Mouse (Mus musculus) erythroid progenitor cell, adult 5-6 weeks (primary cell): ENCODE results near the gene Fibp. TPM values are rescaled to one million over a fixed set of nuclear protein-coding genes. Genes with fewer than 3 reads are reported as not detected.
A peak's percentile ranks its signal among the peaks of the same experiment; 100 is the strongest.

ENCODE experiments used
- ATAC-seq: replicated peaks from 2 replicates; pipeline ENCODE4 v1.8.0; 2016; ENCODE audit warnings: moderate number of reproducible peaks, mild to moderate bottlenecking, moderate TSS enrichment, inconsistent platforms; ENCODE audit not compliant: poor library complexity, low FRiP score, severe bottlenecking
- total RNA-seq, 2 experiments: library from RNA; stranded (forward) in 1 of 2; stranded (reverse) in 1 of 2; fragments of 150-400 nt in 1 of 2; fragments of 186-747, 209-891 nt in 1 of 2; gene quantifications; 2 replicates each; pipeline versions ENCODE4 v1.2.3 to v1.2.4; 2015 to 2017; ENCODE audit warnings: low replicate concordance in 2 of 2

Gene Fibp
- total RNA-seq, 2 experiments from 2014 or later, result 21.8 to 29.0 TPM

DNA sequence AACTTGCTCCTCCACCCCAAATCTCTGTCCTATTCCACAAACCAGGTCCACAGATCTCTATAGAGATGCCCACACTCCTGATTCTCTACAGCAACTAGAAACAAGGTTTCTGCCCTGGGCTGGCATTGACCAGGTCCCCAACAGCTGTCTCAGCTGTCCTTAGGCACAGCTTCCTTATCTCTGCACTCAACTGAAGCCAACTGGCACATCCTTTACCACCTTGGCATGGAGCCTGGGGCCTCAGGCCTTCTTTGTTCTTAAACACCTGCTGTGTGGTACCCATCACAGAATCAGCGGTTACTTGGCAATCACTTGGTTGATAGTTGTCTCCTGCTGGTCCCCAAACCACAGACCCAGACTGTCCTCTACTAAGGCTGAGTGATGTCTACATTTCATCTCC lies 30.0 kb upstream of the Fibp start:
- no peak for ATAC-seq

DNA sequence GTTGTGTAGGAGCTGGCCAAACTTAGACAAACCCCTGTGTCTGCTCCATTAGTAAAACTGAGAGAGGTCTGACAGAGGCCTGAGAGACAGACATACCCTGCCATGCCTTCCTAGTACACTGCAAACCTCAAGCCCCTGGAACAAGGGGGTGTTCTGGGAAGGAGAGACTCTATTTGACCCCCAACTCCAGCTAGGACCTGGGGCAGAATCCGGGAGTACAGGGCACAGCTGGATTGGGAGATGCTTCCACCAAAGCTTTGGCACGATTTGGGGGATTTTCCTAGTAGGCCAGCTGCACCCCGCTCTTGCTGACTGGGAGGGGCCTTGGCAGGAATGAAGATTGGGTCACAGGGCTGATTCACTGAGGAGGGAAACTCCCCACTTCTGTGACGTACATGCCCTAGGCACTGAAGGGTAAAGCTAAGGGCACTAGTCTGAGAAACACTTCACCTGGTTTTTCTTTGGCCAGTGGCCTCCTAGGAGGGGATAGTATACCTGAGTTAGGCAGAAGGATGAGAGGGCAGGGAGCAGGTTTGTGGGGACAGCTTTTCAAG lies 28.4 kb upstream of the Fibp start:
- ATAC-seq, result no peak

DNA sequence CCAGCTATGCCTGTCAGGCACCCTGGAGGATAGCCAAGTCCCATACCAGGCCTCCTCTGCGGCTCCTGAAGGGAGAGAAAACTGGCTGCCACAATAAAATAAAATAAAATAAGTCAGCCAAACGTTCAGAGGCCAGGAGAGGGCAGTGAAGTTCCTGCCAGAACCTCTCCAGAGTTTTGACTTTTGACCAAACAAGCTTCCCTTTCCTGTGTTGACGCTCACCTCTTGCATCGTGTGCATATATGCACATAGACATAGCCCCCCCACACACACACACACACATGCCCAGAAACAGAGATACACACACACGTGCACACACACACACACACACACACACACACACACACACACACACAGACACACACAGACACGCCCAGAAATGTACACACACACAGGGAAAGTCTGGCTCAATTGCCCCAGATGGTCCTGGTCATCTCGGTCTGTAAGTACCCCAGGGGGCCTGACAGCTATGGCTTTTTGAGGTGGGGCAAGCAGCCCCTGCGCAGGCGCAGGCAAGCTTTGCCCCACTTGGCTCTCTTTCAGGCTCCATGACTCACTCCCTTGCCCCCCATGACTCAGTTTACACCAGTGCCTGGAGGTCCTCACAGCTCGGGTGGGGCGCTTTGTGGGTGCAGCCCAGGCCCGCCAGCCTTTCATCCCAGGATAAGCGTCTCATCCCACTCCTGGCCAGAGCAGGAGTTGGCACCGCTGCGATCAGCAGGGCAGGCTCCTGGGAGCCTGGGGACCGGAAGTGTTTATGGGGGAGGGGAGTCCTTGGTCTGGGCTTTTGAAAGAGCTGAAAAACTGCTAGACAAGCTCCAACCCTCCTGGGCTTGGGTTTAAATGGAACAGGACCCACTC lies 27.2 kb upstream of the Fibp start:
- no peak for ATAC-seq

- ATAC-seq, result no peak
Observed at GRCm38 (mm10) chr19:5433951-5434350, 26.5 kb upstream of the Fibp start.

- ATAC-seq, result no peak
Observed at GRCm38 (mm10) chr19:5444371-5444908, 16.0 kb upstream of the Fibp start.

DNA sequence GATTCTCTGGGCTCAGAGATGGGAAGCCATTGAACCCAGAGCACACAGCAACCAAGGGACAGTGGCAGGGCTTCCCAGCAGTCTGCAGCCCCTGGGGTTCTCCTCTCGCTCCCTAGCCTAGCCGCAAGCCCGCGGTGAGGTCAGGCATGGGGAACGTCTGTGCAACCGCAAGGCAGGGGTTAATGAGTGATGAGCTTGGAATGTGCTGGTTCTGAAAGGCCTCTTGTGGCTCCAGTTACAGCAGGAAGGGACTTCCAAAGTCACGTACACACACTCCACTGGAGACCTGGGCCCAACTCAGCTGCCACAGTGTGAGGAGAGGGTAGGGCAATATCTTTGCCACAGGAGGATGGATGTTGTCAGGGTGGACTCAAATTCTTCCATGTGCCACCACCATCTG lies 15.5 kb upstream of the Fibp start:
- ATAC-seq, result no peak

- ATAC-seq, result no peak
Observed at GRCm38 (mm10) chr19:5445747-5446146, 14.7 kb upstream of the Fibp start.

GRCm38 (mm10) chr19:5447515-5448353 lies 12.7 kb upstream of the Fibp start, which contains the start of gene Fosl1:
TSS of gene Fosl1 (plus strand) at chr19:5447547.
- ATAC-seq, result peak; percentile 56; the same call in 1 of the 2 replicates

GRCm38 (mm10) chr19:5448354-5449150 lies 11.9 kb upstream of the Fibp start:
- ATAC-seq, result peak; percentile 56; the same call in 1 of the 2 replicates

GRCm38 (mm10) chr19:5449673-5450072 lies 10.7 kb upstream of the Fibp start:
- ATAC-seq, result no peak

DNA sequence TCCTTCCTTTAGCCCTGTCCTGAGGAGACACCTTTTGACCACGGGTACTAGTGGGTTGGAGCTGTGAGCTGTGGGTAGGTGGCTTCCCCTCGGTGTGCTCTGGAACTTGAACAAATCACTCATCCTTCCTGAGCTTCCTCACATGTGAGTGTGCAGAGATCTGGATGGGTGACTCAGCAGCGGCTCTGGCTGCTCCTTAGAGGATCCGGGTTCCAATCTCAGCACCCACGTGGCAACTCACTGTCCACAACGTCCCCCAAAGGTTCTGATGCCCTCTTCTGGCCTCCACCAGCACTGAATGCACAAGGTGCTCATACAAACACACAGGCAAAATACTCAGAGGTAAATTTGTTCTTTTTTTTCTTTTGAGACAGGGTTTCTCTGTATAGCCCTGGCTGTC lies 8.6 kb upstream of the Fibp start:
- no peak for ATAC-seq

GRCm38 (mm10) chr19:5455037-5455436 lies 5.4 kb upstream of the Fibp start:
- no peak for ATAC-seq

DNA sequence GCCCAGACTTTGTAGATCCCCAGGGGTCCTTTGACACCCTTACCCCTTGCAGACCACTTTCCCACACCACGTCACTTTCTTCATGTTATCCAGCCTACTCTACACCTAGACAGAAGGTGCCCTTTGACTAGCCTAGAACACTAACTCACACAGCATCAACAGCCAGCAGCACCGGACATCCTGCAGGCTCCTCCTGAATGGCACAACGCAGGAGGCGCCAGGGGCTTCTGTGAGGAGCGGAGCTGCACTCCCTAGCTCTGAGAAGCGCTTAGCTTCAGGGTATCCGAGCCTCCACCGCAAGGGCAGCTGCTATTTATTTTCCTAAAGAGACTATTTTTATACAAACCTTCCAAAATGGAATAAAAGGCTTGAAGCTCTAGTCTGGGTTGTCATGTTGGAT lies 4.8 kb upstream of the Fibp start:
- no peak for ATAC-seq

GRCm38 (mm10) chr19:5456241-5456921 lies 4.0 kb upstream of the Fibp start:
- ATAC-seq, result no peak

DNA sequence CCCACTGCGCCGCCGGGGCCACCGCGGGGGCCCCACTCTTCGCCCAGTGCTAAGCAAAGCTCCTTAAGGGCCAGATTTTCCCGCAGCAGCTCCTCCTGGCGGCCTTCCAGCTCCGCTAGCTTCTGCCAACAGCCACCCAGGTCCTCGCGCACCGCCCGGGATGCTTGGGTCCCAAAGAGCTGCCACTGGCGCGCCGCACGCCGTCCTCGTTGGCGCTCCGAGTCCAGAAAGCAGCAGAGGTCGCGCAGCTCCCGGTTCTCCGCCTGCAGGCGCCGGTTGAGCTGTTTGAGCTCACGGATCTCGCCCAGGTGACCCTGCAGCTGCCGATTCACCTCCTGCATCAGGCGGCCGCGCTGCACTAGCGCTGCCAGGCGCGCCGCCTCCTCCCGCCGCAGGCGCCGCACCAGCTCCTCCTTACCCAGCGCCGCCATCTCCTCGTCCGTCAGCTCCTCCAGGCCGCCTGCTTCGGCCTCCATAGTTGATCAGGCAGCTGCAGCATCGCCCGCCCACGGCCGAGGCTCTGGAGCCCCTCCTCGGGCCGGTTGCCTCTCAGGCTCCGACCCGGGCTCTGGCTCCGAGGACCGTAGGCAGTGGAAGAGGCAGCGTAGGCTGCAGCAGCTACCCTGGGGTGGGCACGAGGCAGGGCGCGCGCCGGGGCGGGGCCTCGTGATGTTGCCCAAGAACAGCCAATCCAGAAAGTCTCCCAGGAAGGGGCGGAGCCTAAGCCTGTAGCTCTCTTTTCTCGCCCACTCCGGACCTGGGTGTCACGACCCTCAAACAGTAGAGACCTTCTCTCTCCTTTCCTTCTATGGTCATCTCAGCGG lies 3.3 kb upstream of the Fibp start:
- ATAC-seq, result peak; percentile 91

DNA sequence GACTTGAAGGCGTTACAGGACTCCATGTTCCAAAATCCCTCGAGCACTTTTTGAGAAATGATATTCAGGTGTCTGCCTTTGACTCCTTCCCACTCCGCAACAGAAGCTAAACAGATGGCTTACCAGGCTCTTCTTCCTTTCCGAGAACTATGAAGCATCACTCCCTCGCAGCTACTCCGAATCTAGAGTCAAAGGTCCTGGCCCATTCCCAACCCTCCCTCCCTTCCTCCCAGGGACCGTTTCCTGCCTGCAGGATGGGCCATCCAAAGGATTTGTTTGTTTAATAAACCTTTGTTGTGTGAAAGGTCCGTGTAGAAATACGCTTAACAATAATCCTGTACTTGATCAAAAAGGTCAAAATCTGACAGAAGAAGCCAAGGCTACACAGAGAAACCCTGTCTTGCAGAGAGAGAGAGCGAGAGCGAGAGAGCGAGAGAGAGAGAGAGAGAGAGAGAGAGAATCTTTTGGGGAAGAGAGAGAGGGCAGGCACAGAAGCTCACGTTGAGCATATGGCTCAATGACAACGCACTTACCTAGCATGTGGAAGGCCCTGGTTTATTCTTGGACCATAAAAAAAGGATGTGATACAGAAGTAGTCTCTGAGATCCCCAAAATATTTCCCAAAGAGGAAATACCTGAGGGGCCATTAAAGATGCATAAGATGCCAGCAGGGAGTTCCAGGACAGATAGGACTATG lies 2.5 kb upstream of the Fibp start, which contains the start of gene Ccdc85b:
Gene Ccdc85b (minus strand): TSS at position 149 of the 697 bp plus-strand sequence.
- ATAC-seq, result no peak

DNA sequence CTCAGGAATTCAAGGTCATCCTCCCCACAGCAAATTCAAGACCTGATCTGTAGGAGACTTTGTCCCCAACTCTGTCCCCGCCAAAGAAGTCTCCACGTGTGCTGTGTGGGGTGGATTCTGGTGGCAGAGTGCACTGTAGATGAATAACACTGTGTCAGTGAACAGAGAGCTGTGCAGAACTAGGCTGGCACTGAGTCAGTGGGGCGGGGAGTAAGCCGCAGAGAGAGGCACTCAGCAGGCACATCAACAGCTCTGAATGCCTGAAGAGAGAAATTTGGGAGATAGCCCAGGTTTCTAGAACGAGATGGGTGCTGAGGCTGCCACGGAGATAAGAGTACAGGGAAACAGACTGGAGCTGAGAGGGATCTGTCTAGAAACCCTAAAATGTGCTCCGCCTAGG lies 1.4 kb upstream of the Fibp start:
- ATAC-seq, result no peak
